Mouse (Mus musculus): ENCODE measurements at regions not wholly inside any gene's neighbourhood (a gene's known extent, or its start where the extent isn't known, plus 50 kb on each side); places are given as distances from the start of the nearest gene placed in this dataset.

DNA sequence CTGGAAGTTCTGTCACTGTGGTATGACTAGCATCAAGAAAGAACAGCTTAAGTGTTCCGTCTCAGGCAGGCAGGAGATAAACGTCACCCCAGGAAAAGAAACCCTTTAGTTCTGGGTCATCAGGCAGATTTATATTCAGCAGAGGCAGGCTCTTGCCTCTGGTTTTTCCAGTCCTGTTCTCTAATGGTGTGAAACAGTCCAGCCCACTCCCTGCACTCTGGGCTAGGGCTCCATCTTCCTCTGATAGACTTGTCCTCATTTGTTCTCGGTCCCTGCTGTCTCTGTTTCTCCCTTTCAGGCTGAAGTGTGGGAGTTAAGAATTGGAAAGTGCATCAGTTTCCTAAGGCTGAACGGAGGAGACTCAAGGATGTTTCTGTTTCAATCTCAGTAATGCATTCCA, 240.0 kb downstream of the Csl start:
- H3K27ac ChIP-seq = no peak overlapping the region
- peaks cover 4% of the 10 kb centered on the region; the same call in 1 of the 2 replicates for H3K4me1 ChIP-seq (replicated peaks; ENCODE audit: control insufficient read depth, insufficient read depth, low read length)
- H3K9me3 ChIP-seq (ENCODE audit: control insufficient read depth, low read length) = no peaks in the 10 kb centered on the region
- DNase-seq (ENCODE audit: low spot score) (no peak), ATAC-seq (ENCODE audit: low FRiP score) (no peak)
- H3K4me3 ChIP-seq (replicated peaks; ENCODE audit: low read length) = no peak overlapping the region
- no peaks in the 10 kb centered on the region for H3K36me3 ChIP-seq (replicated peaks; ENCODE audit: control insufficient read depth, insufficient read depth)
- H3K4me2 ChIP-seq (replicated peaks) = no peak overlapping the region
- no peaks in the 10 kb centered on the region for H3K27me3 ChIP-seq (ENCODE audit: control insufficient read depth, insufficient read depth, low read length)
- WGBS = 20% methylated on average over 4 of the region's 4 CpGs
- no peak overlapping the region for H3K9ac ChIP-seq

DNA sequence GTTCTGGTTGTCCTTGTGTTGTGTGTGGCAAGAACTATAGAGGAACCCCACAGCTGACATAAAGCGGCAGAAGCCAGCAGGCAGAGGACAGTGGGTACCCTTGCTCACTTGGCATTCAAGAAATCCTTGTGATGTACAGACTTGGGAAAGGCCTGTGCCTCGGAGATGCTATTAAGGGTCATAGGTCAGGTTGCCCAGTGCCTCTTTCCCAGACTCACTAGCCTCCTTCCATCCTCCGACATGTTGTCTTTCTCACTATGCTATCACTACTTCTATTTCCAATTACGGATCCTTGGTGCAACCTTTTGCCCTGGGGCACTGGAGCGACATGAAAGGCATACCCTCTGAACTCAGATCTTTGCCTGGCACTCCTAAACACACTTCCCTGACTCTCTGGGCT, 235.6 kb downstream of the Csl start:
- no peak overlapping the region for H3K27ac ChIP-seq
- no peak overlapping the region for H3K9ac ChIP-seq
- no peaks in the 10 kb centered on the region for H3K9me3 ChIP-seq (ENCODE audit: control insufficient read depth, low read length)
- no peak overlapping the region for H3K4me3 ChIP-seq (replicated peaks; ENCODE audit: low read length)
- DNase-seq (ENCODE audit: low spot score) (no peak), ATAC-seq (ENCODE audit: low FRiP score) (no peak)
- H3K4me2 ChIP-seq (replicated peaks) = no peak overlapping the region
- H3K4me1 ChIP-seq (replicated peaks; ENCODE audit: control insufficient read depth, insufficient read depth, low read length) = peaks cover 7% of the 10 kb centered on the region; the same call in 1 of the 2 replicates
- 68% methylated on average over 5 of the region's 5 CpGs for WGBS
- H3K27me3 ChIP-seq (ENCODE audit: control insufficient read depth, insufficient read depth, low read length) = no peaks in the 10 kb centered on the region
- no peaks in the 10 kb centered on the region for H3K36me3 ChIP-seq (replicated peaks; ENCODE audit: control insufficient read depth, insufficient read depth)

DNA sequence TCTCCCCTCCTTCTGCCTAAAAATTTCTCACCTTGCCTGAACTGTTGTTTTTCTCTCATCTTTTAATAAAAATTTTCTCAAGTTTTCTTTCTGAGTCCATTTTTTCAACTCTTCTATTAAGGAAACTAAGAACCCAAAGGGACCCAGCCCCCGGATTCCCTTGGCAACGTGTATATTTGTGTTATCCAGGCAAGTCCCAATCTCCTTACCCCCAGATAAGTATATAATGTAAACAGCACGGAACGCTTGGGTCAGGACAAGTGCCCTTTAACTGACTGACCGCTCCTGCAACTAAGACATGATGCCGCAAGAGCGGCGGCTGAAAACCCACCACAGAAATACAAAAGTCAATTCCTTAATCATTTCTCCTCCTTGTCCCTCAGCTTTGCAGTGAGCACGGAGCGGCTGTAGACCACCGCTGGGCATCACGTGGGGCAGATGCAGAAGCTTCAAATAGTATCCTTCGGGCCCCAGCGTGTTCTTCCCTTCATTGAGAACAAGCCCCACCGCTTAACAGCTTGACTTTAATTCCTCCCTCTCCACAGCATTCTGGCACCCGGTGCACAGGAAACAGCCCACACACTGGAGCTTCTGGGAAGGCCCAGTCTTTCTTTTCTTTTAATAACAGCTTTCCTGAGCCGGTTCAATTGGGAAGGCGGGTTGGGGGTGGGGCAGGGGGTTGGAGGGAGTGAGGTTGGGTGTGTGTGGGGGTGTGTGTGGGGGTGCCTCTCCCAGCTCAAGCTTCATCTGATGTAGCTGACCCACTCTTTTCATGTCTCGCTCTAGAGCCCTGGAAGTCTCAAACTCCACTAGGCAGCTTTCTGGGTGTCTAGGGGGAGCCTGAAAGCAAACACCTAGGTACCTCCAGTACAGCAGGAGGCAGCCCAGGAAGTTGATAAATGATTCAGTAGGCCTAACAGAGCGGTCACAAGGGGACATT, 234.9 kb downstream of the Csl start:
- no peak for DNase-seq (ENCODE audit: low spot score)
- H3K27ac ChIP-seq = no peak overlapping the region
- H3K27me3 ChIP-seq (ENCODE audit: control insufficient read depth, insufficient read depth, low read length) = no peaks in the 10 kb centered on the region
- 38% methylated on average over 20 of the region's 20 CpGs for WGBS
- no peaks in the 10 kb centered on the region for H3K36me3 ChIP-seq (replicated peaks; ENCODE audit: control insufficient read depth, insufficient read depth)
- ATAC-seq (ENCODE audit: low FRiP score) = peak; percentile 48; the same call in 1 of the 2 replicates
- H3K9ac ChIP-seq = no peak overlapping the region
- no peak overlapping the region for H3K4me3 ChIP-seq (replicated peaks; ENCODE audit: low read length)
- H3K9me3 ChIP-seq (ENCODE audit: control insufficient read depth, low read length) = no peaks in the 10 kb centered on the region
- H3K4me2 ChIP-seq (replicated peaks) = peak overlapping the region; percentile 28
- peaks cover 7% of the 10 kb centered on the region; the same call in 1 of the 2 replicates for H3K4me1 ChIP-seq (replicated peaks; ENCODE audit: control insufficient read depth, insufficient read depth, low read length)

DNA sequence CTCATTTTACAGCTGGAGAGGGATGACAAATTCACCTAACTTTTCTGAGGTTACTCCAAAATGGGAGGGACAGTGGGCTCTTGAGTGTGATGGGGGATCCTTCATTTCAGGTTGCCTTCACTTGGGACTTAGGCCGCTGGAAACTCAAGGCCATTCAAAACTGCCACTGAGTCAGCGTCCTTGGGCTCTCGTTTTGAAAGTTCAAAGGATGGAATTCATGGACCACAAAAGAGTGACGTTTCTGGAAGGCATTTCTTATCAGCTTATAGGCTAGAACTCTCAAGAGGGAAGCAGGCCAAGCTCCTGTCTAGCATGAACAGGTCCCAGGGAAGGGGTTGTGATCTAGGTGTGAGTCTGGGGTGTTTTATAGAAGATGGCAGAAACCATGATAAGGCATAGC, 233.3 kb downstream of the Csl start:
- Histone ChIP-seq H3K27ac (no peak overlapping the region), H3K4me1 (replicated peaks; ENCODE audit: control insufficient read depth, insufficient read depth, low read length) (peaks cover 7% of the 10 kb centered on the region; the same call in 1 of the 2 replicates), H3K9me3 (ENCODE audit: control insufficient read depth, low read length) (no peaks in the 10 kb centered on the region), H3K27me3 (ENCODE audit: control insufficient read depth, insufficient read depth, low read length) (no peaks in the 10 kb centered on the region), H3K4me3 (replicated peaks; ENCODE audit: low read length) (no peak overlapping the region), H3K36me3 (replicated peaks; ENCODE audit: control insufficient read depth, insufficient read depth) (no peaks in the 10 kb centered on the region), H3K4me2 (replicated peaks) (no peak overlapping the region), H3K9ac (no peak overlapping the region)
- no peak for ATAC-seq (ENCODE audit: low FRiP score)
- 93% methylated on average over 4 of the region's 4 CpGs for WGBS
- DNase-seq (ENCODE audit: low spot score) = no peak

DNA sequence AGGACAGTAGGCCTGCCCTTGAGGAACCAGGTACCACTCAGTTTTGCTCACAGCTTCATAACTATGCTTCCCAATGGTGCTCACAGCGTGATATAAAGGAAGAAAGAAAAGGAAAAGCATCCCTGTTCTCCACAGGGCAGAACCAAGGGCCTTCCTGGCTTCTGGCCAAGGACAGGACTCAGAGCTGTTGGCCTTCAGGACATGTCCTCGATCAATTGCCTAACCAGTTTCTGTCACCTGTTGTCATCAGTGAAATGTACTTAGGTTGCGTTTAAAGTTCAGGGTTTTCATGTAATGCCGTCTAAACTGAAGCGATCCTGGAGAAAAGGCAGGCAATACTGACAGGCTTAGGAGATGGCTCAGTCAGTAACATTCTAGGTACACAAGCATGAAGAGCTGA, 232.9 kb downstream of the Csl start:
- 90% methylated on average over 5 of the region's 5 CpGs for WGBS
- Histone ChIP-seq H3K9me3 (ENCODE audit: control insufficient read depth, low read length) (no peaks in the 10 kb centered on the region), H3K27me3 (ENCODE audit: control insufficient read depth, insufficient read depth, low read length) (no peaks in the 10 kb centered on the region), H3K4me2 (replicated peaks) (no peak overlapping the region), H3K27ac (no peak overlapping the region), H3K4me1 (replicated peaks; ENCODE audit: control insufficient read depth, insufficient read depth, low read length) (peaks cover 7% of the 10 kb centered on the region; the same call in 1 of the 2 replicates), H3K9ac (no peak overlapping the region), H3K4me3 (replicated peaks; ENCODE audit: low read length) (no peak overlapping the region), H3K36me3 (replicated peaks; ENCODE audit: control insufficient read depth, insufficient read depth) (no peaks in the 10 kb centered on the region)
- DNase-seq (ENCODE audit: low spot score) (no peak), ATAC-seq (ENCODE audit: low FRiP score) (no peak)

DNA sequence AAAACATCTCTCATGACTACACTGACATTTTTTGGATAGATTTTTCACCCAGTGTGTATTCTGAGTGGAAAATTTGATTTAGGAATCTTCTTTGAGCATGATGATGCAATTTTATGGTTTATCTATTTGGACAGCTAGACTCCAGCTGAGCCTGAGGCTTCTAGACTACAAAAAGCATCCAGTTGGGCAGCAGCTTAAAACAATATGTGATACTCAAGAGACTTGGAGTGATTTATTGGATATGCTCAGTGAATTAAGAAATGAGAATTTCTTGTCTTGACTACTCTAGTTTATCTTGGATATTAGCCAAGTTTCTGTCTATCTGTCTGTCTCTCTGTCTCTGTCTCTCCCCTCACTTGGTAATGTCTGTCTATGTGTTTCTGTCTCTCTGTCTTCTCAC, 228.4 kb downstream of the Csl start:
- Histone ChIP-seq H3K27me3 (ENCODE audit: control insufficient read depth, insufficient read depth, low read length) (no peaks in the 10 kb centered on the region), H3K4me2 (replicated peaks) (no peak overlapping the region), H3K4me3 (replicated peaks; ENCODE audit: low read length) (no peak overlapping the region), H3K36me3 (replicated peaks; ENCODE audit: control insufficient read depth, insufficient read depth) (no peaks in the 10 kb centered on the region), H3K9me3 (ENCODE audit: control insufficient read depth, low read length) (no peaks in the 10 kb centered on the region), H3K4me1 (replicated peaks; ENCODE audit: control insufficient read depth, insufficient read depth, low read length) (0 out of 2 replicates have a peak, but pooled peaks cover 4% of the 10 kb centered on the region), H3K27ac (no peak overlapping the region), H3K9ac (no peak overlapping the region)
- DNase-seq (ENCODE audit: low spot score) = no peak
- no peak for ATAC-seq (ENCODE audit: low FRiP score)

DNA sequence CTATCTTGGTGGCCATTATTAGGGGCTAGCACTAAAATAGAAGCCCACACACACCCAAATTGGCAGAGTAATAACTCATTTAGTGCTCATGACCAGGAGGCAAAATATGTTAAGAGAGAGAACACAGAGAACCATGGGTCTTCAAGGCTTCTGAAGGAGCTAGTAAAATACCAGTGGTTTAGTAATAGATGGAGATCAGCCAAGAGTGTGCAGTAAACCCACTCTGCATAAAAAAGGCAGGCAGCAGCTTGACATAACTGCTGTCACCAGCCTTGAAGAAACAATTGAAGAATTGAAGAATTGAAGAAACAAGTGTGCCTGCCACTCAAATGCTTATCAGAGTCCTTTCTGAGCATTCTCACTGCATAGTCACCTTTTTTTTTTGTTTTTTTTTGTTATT, 227.9 kb downstream of the Csl start:
- Histone ChIP-seq H3K27me3 (ENCODE audit: control insufficient read depth, insufficient read depth, low read length) (no peaks in the 10 kb centered on the region), H3K4me3 (replicated peaks; ENCODE audit: low read length) (no peak overlapping the region), H3K36me3 (replicated peaks; ENCODE audit: control insufficient read depth, insufficient read depth) (no peaks in the 10 kb centered on the region), H3K4me1 (replicated peaks; ENCODE audit: control insufficient read depth, insufficient read depth, low read length) (0 out of 2 replicates have a peak, but pooled peaks cover 4% of the 10 kb centered on the region), H3K4me2 (replicated peaks) (no peak overlapping the region), H3K9me3 (ENCODE audit: control insufficient read depth, low read length) (no peaks in the 10 kb centered on the region), H3K27ac (no peak overlapping the region), H3K9ac (no peak overlapping the region)
- ATAC-seq (ENCODE audit: low FRiP score) (no peak), DNase-seq (ENCODE audit: low spot score) (no peak)

DNA sequence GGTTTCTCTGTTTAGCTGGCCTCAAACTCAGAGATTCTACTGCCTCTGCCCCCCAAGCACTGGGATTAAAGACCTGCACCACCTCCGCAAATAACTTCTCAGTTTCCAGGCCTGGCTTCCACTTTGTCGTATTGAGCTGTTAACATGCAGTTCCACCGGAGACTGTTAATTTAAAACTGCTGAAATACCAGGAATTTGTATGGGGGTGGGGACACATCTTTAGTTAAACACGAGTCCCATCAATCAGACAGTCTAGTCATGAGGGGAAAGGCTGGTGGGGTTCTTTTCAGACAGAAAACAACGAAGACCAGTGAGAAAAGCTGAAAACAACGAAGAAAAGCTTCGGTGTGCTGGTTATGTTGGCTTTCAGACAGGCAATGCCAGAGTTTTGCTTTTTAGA, 227.5 kb downstream of the Csl start:
- no peak for ATAC-seq (ENCODE audit: low FRiP score)
- Histone ChIP-seq H3K36me3 (replicated peaks; ENCODE audit: control insufficient read depth, insufficient read depth) (no peaks in the 10 kb centered on the region), H3K4me2 (replicated peaks) (no peak overlapping the region), H3K27ac (no peak overlapping the region), H3K4me1 (replicated peaks; ENCODE audit: control insufficient read depth, insufficient read depth, low read length) (0 out of 2 replicates have a peak, but pooled peaks cover 4% of the 10 kb centered on the region), H3K9me3 (ENCODE audit: control insufficient read depth, low read length) (no peaks in the 10 kb centered on the region), H3K27me3 (ENCODE audit: control insufficient read depth, insufficient read depth, low read length) (no peaks in the 10 kb centered on the region), H3K9ac (no peak overlapping the region), H3K4me3 (replicated peaks; ENCODE audit: low read length) (no peak overlapping the region)
- 24% methylated on average over 7 of the region's 7 CpGs for WGBS
- DNase-seq (ENCODE audit: low spot score) = no peak

DNA sequence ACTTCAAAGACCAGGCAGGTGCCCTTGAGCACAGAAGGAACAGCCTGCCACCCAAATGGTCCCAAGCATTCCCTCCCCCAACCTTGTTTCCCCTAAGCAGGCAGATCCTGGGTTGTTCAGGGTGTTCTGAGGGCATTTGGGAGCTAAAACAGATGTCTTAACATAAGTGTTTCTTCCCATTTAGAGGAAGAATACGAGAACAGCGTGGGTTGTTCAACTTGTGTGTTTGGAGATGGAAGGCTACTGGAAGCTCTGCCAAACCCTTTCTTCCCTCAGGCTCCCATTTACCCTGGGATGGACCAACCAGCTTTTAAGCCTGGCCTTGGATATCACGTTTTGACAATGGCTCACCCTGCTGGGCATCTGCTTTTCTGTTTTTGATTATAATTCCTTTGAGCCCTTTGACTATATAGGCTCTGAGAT, 226.8 kb downstream of the Csl start:
- Histone ChIP-seq H3K27me3 (ENCODE audit: control insufficient read depth, insufficient read depth, low read length) (no peaks in the 10 kb centered on the region), H3K27ac (no peak overlapping the region), H3K9ac (no peak overlapping the region), H3K4me2 (replicated peaks) (no peak overlapping the region), H3K4me1 (replicated peaks; ENCODE audit: control insufficient read depth, insufficient read depth, low read length) (0 out of 2 replicates have a peak, but pooled peaks cover 4% of the 10 kb centered on the region), H3K9me3 (ENCODE audit: control insufficient read depth, low read length) (no peaks in the 10 kb centered on the region), H3K4me3 (replicated peaks; ENCODE audit: low read length) (no peak overlapping the region), H3K36me3 (replicated peaks; ENCODE audit: control insufficient read depth, insufficient read depth) (no peaks in the 10 kb centered on the region)
- WGBS = 33% methylated on average over 3 of the region's 3 CpGs
- DNase-seq (ENCODE audit: low spot score) (no peak), ATAC-seq (ENCODE audit: low FRiP score) (no peak)
